Mouse (Mus musculus): ENCODE measurements around the gene Gm10644.
A peak's percentile ranks its signal among the peaks of the same experiment; 100 is the strongest.

The Gm10644 gene

GRCm38 (mm10) chr8:83980845-83981244 lies 25.8 kb upstream of the Gm10644 start:
- DNase-seq (ENCODE audit: low spot score) = no peak

GRCm38 (mm10) chr8:83980250-83980649 lies 25.2 kb upstream of the Gm10644 start:
- DNase-seq (ENCODE audit: low spot score) = no peak

- DNase-seq (ENCODE audit: low spot score) = no peak
Observed at GRCm38 (mm10) chr8:83978200-83978599, 23.2 kb upstream of the Gm10644 start.

- no peak for DNase-seq (ENCODE audit: low spot score)
Observed at GRCm38 (mm10) chr8:83977646-83978045, 22.6 kb upstream of the Gm10644 start.

DNA sequence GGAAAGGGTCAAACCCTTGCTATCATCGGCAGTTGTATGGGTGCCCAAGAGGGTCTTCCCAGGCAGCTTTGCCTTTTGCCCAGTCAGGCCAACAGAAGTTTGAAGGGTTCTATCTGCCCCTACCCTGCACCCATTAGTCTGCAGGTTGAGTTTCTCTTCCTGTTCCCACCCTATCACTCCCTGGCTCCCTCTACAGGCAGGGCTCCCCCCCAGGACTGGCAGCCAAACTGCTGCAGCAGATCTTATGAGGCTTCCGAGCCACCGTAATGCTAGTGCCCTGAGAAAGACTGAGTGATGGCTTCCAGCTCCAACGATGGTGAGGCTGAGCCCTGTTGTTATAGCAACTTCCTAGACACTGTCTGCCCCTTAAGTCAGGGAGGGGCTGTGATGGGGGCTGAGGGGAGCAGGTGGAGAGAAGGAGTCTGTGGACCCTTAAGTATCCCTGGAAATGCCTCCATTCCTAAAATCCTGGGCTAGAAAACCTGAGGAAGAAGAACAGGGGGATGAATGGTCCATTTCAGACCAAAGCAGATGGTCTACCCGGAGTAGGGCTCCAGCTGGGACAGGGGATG lies 21.9 kb upstream of the Gm10644 start:
- no peak for DNase-seq (ENCODE audit: low spot score)

DNA sequence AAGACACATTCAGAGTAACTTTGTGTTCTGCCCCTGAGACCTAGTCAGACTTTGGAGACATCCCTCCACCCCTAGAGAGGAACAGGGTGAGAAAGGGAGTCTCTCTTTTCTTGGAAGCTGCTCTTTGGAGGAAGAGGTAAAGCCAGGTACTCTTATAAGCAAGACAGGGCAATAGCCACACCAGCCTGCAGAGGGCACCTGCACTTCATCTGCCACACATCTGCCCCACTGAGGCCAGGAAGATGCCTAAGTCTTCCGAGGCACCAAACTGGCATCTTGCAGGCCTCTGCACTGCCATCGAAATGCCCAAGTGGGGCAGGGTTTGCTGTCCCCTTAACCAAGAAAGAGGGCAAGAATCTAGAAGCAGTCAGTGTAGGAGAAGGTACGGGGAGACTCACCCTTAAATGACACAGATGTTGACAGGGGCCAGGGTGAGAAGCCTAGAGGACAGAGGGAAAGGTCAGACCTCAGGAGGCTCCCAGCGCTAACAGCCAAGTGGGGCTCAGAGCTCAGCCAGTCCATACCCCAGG lies 21.2 kb upstream of the Gm10644 start:
- DNase-seq (ENCODE audit: low spot score) = no peak

- no peak for DNase-seq (ENCODE audit: low spot score)
Observed at GRCm38 (mm10) chr8:83974521-83974920, 19.5 kb upstream of the Gm10644 start.

- no peak for DNase-seq (ENCODE audit: low spot score)
Observed at GRCm38 (mm10) chr8:83973161-83974031, 18.4 kb upstream of the Gm10644 start.

DNA sequence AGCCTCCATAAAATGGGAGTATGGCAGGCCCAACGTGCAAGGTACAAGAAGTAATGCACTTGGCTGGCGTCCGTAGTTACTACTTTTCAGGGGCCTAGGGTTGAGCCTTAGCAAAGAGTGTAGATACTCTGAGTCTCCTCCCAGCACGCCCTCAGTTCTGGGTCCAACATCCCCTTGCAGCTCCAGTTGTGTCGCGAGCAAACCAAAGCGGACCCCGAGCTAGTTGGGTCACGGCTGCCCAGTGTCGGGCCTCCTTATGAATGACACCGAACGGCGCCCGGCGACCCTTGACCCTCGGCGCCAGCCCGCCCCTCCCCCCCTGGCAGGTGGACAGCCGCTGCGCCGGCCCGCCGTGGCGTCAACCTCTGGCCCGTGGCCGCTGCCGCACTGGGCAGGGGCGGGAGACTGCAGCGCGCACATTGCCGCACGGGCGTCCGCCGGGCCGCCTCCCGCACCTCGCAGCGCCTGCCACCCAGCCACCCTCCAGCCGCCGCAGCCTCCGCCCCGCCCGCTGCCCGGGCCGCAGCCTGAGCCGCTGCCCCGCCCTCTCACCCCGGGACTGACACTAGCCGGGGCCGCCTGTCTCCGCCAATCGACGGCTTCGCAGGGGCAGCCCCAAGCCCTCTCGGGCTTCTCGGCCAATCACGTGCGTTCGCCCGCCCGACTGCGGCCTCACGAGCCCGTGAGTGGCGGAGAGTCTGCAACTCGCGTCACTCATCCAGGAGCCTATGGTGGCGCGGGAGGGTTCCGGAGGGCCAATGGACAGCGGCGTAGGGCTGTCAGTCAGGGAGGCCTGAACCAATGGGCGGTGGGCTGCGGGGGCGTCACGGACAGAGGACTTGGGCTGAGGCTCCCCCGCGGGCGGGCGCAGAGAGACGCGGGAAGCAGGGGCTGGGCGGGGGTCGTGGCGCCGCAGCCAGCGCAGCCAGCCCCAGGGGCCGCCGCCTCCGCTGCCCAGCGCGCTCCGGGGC lies 17.4 kb upstream of the Gm10644 start, which contains the start of gene Prkaca:
Gene Prkaca, plus strand, starts transcription at position 844 of the 971 bp plus-strand sequence.
- peak; percentile 92 for DNase-seq (ENCODE audit: low spot score)

- no peak for DNase-seq (ENCODE audit: low spot score)
Observed at GRCm38 (mm10) chr8:83971661-83972060, 16.7 kb upstream of the Gm10644 start.

- no peak for DNase-seq (ENCODE audit: low spot score)
Observed at GRCm38 (mm10) chr8:83971121-83971520, 16.1 kb upstream of the Gm10644 start.

DNA sequence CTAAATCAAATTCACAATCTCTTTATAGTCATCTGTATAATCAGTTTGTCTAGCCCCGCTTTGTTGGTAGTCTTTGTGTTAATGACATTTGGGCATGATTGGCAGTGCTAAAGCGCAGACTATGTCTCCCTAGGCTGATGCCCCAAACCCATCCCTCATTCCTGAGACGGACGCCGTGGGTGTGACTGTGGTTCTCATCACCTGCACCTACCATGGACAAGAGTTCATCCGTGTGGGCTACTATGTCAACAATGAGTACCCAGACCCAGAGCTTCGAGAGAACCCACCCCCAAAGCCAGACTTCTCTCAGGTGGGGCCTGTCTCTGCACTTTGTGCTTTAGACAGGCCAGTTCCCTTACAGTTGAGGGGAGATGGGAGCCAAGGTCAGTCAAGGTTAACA lies 12.7 kb upstream of the Gm10644 start:
- DNase-seq (ENCODE audit: low spot score) = no peak

DNA sequence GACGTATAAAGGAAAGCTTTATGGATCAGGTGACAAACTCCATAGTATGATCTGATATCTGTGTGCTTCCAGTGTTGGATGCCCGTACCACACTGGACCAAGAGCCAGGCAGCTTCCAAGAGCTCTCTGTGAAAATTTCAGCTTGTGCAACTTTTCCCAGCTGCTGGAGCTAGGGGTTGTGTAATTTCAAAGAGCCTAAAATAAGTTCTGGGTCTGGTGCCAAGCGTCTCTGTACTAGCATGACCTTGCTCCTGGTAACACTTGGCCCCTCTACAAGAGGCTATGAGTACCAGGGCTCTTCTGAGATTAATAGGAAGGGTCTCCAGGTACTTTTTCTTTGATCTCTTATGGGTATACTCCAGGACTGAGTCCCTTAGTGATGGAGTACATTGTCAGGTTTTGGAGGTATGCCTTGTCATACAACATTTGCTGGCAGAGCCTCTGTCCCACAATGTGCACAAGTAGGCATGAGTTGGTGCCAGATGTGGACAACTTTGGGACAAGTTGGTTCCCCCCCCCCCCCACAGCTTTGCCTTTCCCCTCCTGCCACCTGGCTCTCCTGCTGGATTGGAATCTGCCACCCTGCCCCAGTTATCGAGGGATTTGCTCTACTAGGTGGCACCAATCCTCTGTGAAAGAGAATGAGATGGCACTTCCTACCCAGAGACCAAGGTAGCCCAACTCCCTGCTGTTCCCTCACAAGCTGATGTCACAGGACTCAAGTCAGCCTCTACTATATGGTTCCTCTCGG lies 9.2 kb upstream of the Gm10644 start:
- DNase-seq (ENCODE audit: low spot score) = no peak

DNA sequence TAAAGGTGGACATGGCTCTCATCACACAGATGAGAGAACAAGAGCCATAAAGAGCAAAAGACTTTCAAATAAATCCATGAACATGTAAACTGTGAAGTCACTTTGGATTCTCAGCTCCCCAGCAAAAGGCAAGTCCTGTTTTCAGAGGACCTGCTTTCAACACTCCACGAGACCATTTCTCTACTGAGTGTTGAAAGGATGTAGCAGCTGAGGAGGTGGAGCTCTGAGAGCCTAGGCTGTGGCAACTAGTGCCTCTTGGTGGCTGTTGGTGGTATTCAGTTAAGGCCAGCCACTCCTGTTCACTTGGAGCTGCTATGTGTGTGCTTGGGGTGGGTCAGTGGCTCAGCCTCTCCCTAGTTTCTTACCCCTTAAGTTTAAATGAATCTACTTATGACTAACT lies 1.8 kb upstream of the Gm10644 start:
- DNase-seq (ENCODE audit: low spot score) = no peak

DNA sequence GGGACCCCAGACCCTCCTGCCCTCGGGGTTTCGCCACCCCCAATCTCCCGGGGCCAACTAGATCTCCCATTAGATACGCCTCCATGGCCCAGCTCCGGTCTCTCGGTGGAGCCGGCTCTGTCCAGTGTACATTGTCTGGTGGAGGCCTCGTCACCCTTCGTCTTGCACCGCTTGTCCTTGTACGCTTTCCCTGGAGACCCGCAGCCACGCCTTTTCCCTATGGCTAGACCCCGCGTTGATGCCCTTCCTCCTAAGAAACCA lies 883 bp upstream of the Gm10644 start:
- DNase-seq (ENCODE audit: low spot score) = no peak

DNA sequence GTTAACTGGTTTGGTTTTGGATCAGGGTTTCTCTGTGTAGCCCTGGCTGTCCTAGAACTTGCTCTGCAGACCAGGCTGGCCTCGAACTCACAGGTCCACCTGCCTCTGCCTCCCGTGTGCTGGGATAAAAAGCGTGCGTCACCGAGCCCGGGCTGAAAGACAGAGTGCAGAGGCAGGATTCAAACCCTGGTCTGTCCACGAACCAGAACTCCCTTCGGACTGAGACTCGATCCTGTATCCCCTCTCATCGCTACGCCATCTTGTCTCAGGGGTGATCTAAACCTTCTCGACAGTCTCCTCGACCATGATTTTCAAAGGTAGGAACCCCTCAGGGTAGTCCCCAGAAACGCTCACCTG lies 278 bp downstream of the Gm10644 start:
- DNase-seq (ENCODE audit: low spot score) = no peak

GRCm38 (mm10) chr8:83945540-83945939 lies 9.5 kb downstream of the Gm10644 start:
- DNase-seq (ENCODE audit: low spot score) = no peak

DNA sequence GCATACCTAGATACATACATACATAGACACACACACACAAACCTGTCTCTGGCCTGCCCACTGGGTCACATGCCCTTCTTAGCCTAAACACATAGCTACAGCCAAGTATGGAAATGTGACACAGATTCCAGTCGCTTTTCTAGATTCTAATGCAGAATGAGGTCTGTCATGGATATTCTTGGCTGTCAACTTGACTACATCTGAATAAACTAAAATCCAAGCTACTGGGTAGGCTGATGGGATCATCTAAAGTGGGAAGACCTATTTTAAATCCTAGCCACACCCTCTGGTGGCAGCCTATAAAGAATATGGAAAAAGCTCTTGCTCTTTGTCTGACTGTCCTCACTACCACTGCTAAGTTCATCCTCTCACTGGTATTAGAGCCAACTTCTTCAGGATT lies 12.6 kb downstream of the Gm10644 start:
- no peak for DNase-seq (ENCODE audit: low spot score)

DNA sequence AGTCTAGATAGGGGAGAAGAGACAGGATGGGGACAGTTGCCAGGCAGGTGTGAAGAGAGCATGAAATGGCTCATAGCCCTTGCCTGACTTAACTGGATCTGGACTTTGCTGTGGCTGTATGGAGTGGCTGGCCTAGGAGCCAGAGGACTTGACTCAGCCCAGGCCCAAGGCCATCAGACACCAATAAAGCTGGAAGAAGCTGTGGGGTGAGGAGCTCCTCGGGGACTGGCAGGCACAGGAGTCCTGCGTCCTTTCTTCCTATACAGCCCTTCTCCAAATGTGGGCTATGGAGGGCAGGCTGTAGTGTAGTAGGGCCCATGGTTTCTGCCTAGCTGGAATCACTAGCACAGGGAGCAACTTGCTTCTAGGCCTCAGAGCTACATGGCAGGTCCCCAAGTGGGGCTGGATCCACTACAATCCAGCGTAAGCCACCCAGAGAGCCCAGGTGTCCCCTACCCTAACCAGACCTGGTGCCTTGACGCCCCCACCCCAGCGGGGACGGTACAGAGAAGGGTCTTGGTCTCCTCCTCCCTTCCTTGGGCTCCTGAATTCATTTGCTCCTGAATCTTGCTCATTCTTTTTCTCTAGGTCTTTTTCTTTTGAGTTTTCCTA lies 13.8 kb downstream of the Gm10644 start:
- DNase-seq (ENCODE audit: low spot score) = no peak

GRCm38 (mm10) chr8:83938330-83938729 lies 16.7 kb downstream of the Gm10644 start:
- no peak for DNase-seq (ENCODE audit: low spot score)

- DNase-seq (ENCODE audit: low spot score) = no peak
Observed at GRCm38 (mm10) chr8:83937645-83938044, 17.4 kb downstream of the Gm10644 start.

Measured in urinary bladder, postnatal 10 days (tissue).